Mouse (Mus musculus) right cerebral cortex, postnatal 14 days (tissue): Measurements from ENCODE around the gene Ttc14.

Experiments
- DNase-seq: peaks from one replicate; pipeline ENCODE4 v3.0.0; 2022

The Ttc14 gene

GRCm38 (mm10) chr3:33799617-33800512 is at the start of gene Ttc14:
Ttc14 (plus strand) TSS chr3:33799832.
- peak; percentile 98 for DNase-seq

GRCm38 (mm10) chr3:33790975-33791374 is 8.7 kb upstream of the Ttc14 start:
- DNase-seq: no peak

- no peak for DNase-seq
Observed at GRCm38 (mm10) chr3:33800513-33800820, 835 bp downstream of the Ttc14 start.

GRCm38 (mm10) chr3:33807151-33807550 is 7.5 kb downstream of the Ttc14 start:
- DNase-seq: no peak

- peak; percentile 14 for DNase-seq
Observed at GRCm38 (mm10) chr3:33824135-33824946, 24.7 kb downstream of the Ttc14 start.

GRCm38 (mm10) chr3:33832351-33832750 is 32.7 kb downstream of the Ttc14 start:
- no peak for DNase-seq

GRCm38 (mm10) chr3:33836576-33836975 is 36.9 kb downstream of the Ttc14 start:
- no peak for DNase-seq

GRCm38 (mm10) chr3:33838877-33839276 is 39.2 kb downstream of the Ttc14 start:
- no peak for DNase-seq

GRCm38 (mm10) chr3:33843801-33844632 is 44.4 kb downstream of the Ttc14 start, which contains the start of gene Ccdc39:
Ccdc39 (minus strand) TSS chr3:33844310.
- DNase-seq: peak; percentile 62

GRCm38 (mm10) chr3:33846639-33847038 is 47.0 kb downstream of the Ttc14 start:
- no peak for DNase-seq

- DNase-seq: no peak
Observed at GRCm38 (mm10) chr3:33850856-33851255, 51.2 kb downstream of the Ttc14 start.

GRCm38 (mm10) chr3:33853062-33853461 is 53.4 kb downstream of the Ttc14 start:
- DNase-seq: no peak

GRCm38 (mm10) chr3:33858939-33859338 is 59.3 kb downstream of the Ttc14 start:
- DNase-seq: no peak

- no peak for DNase-seq
Observed at GRCm38 (mm10) chr3:33864000-33864540, 64.4 kb downstream of the Ttc14 start.
